Mouse (Mus musculus) kidney, adult 9 months (tissue): Measurements from ENCODE around the gene Ghsr.

Experiments used
- DNase-seq: peaks from one replicate; pipeline ENCODE4 v3.0.0; 2022

The Ghsr gene

GRCm38 (mm10) chr3:27413566-27413965 is 42.4 kb downstream of the Ghsr start:
- DNase-seq, result no peak

GRCm38 (mm10) chr3:27416786-27417185 is 45.6 kb downstream of the Ghsr start:
- DNase-seq, result no peak

- no peak for DNase-seq
Observed at GRCm38 (mm10) chr3:27418602-27419001, 47.5 kb downstream of the Ghsr start.

GRCm38 (mm10) chr3:27421980-27422379 is 50.8 kb downstream of the Ghsr start:
- no peak for DNase-seq

- no peak for DNase-seq
Observed at GRCm38 (mm10) chr3:27422521-27422920, 51.4 kb downstream of the Ghsr start.

DNA sequence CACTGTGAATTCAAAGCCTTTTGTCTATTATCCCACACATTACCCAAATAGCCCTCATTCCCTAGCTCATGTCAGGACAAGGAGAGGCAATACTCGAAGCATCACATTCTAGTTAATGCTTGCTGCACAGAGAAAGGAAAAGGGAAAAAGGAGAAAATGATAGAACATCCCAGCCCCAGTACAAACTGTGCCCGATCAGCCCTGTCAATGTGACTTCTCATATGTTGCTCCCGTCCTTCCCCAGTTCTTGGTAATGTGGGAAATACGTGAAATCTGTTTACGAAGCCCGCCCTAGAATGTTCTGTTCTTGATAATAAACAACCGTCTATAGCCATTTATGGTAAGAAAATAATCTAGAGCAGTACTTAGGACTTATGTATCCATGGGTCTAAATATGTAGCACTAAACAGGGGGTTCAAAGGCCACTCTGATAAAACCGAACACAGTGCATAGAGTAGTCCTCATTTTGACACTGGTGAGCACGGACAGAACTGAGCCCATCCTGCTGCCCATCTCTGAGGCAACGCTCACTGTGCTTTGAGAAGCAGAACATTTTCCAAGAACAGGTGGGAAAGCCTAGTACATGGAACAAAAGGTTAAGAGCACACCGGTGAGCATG is 53.0 kb downstream of the Ghsr start:
- DNase-seq, result no peak

GRCm38 (mm10) chr3:27427406-27427805 is 56.3 kb downstream of the Ghsr start:
- no peak for DNase-seq
